Mouse (Mus musculus): ENCODE data around the gene Sypl. TPM values are rescaled to one million over a fixed set of nuclear protein-coding genes. Genes with fewer than 3 reads are reported as not detected.
A peak's percentile ranks its signal among the peaks of the same experiment; 100 is the strongest.

Sypl gene
- polyA plus RNA-seq, 1 experiment = 62.4 TPM

DNA sequence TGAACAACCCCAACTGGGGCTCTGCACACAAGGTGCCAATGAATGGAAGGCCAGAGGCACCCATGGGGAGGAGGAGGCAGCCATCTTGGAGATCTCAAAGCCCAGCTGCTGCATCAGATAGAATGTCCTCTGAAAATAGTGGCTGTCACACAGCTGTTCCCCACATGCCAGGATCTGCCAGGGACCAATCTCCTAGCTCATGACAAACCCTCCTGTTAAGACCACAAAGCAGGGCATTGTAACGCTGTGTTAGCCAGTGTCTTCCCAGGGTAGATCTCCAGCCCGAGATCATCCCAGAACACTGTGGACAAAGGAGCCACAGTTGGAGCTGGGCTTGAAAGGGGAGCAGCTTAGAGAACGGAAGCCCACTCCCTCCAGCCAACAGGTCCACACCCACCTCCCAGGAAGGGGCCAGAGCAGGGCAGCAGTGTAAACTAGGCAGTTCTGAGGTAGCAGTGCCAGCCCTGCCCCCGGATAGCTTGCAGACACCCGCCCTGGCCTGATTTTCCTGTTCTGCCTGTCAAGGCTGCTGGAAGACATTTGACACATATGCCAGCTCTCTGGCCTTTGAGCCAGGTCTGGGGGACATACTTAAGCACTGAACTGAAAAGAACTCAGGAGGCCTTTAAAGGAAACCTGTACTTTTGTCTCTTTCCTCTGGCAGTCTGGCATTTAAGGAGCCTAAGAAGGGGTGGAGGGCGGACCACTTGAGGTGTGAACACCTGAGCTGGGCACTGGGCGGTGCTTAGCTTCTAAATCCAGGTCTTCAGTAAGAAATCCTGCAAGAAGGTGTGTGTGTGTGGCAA is 54.8 kb downstream of the Sypl start:
- no peak for DNase-seq
- H3K36me3 ChIP-seq (ENCODE audit: control insufficient read depth, insufficient read depth, low read length) = no peaks in the 10 kb centered on the region
- H3K4me3 ChIP-seq (ENCODE audit: control insufficient read depth, insufficient read depth, low read length) = no peak overlapping the region
- no peaks in the 10 kb centered on the region for H3K27me3 ChIP-seq (ENCODE audit: control insufficient read depth, insufficient read depth, low read length)
- 79% methylated on average over 7 of the region's 7 CpGs for WGBS
- H3K4me1 ChIP-seq (replicated peaks; ENCODE audit: control insufficient read depth, insufficient read depth, low read length) = peaks cover 12% of the 10 kb centered on the region
- H3K27ac ChIP-seq (ENCODE audit: control insufficient read depth, insufficient read depth, low read length) = no peak overlapping the region
- no peak for TF ChIP-seq CTCF (IDR thresholded peaks at IDR 0.05; ENCODE audit: borderline replicate concordance, control insufficient read depth, extremely low read depth, insufficient read depth, low read length, poor library complexity)
- TF ChIP-seq POLR2A (IDR thresholded peaks at IDR 0.05; ENCODE audit: control insufficient read depth, extremely low read depth, insufficient read depth, low read length, poor library complexity) = no peak

DNA sequence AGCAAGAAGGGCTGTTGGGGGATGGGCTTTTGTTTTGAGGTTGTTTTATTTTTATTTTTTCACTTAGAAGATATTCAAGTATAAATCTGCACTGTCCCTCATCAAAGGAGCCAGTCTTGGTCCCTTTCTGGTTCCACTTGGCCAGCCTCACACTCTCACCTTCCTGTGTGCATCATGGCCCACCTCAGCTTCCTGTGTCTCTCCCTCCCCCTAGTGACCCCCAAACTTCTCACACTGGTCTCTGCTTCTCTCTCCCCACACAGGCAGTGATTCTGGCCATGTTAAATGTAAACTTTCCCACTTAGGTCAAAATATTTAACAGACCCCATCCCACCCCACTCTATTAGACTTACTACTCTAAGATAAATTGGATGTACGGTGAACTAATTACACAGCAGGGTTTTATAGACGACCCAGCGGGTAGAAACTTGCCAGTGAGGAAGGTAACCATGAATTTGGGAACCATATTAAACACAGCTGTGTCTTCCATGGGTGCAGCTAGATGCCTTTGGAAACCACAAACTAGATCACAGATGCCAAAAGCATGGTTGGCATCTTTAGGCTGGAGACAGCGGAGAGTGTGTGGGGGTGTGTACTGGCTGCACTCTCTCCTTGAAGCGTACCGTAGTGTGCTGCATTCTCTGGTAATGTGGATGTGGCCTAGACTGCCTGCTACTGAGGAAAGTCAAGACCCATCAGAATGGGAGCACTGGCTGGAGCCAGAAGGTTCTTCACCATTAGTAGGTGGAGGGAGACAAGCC is 55.7 kb downstream of the Sypl start:
- H3K36me3 ChIP-seq (ENCODE audit: control insufficient read depth, insufficient read depth, low read length) = no peaks in the 10 kb centered on the region
- H3K27ac ChIP-seq (ENCODE audit: control insufficient read depth, insufficient read depth, low read length) = no peak overlapping the region
- TF ChIP-seq POLR2A (IDR thresholded peaks at IDR 0.05; ENCODE audit: control insufficient read depth, extremely low read depth, insufficient read depth, low read length, poor library complexity) (no peak), CTCF (IDR thresholded peaks at IDR 0.05; ENCODE audit: borderline replicate concordance, control insufficient read depth, extremely low read depth, insufficient read depth, low read length, poor library complexity) (no peak)
- no peak for DNase-seq
- WGBS = 86% methylated on average over 6 of the region's 6 CpGs
- no peaks in the 10 kb centered on the region for H3K27me3 ChIP-seq (ENCODE audit: control insufficient read depth, insufficient read depth, low read length)
- peaks cover 12% of the 10 kb centered on the region for H3K4me1 ChIP-seq (replicated peaks; ENCODE audit: control insufficient read depth, insufficient read depth, low read length)
- H3K4me3 ChIP-seq (ENCODE audit: control insufficient read depth, insufficient read depth, low read length) = no peak overlapping the region

DNA sequence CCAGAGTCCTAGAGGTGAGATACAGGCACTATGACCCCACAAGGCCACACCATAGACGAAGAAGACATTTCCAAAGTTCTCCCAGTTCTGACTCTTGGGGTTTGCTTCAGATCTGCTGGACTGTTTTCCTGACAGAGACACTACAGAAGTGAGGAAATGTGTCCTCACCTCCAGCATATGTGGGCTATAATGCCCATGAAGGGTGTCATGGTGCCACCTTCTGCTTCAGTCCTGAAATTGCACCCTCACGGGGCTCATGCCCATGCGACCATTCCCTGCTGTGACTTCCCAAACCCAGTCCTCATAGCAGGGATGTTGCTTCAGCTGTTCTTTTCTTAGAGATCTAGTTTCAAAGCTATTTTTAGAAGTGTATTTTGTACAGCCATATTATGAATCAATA is 56.3 kb downstream of the Sypl start:
- DNase-seq = peak; percentile 71

DNA sequence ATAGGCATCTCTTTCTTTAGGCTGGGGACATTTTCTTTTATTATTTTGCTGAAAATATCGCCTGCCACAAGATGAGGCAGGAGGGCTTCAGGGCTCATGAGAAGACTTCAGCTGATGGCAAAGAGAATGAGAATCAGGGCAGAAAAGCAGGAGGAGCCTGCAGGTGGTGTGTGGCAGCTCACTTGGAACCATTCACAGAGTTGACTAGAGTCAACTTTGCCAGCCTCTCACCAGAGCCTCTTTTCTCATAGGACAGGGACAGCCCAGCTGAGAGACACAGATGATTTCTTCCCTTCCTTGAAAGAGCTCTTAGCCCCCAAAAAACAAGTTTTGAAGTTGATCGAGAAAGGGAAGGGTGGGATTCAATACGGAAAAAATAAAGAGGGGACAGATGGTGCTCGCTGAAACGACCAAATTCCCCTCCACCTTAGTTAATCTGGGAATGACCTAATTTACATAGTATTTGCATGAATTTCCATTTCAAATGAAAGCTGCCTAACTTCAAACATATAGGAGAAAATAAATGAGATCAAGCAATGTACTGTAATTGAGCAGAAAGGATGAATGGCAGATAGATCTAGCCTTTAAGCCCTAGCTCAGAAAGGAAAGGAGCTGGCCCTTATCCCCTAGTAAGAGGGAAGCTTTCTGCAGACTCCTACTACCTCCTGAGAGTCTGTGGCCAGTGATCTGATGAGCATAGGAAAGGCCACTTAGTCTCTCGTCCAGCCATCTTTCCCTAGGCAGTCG is 60.5 kb downstream of the Sypl start:
- no peak overlapping the region for H3K4me3 ChIP-seq (ENCODE audit: control insufficient read depth, insufficient read depth, low read length)
- no peaks in the 10 kb centered on the region for H3K27me3 ChIP-seq (ENCODE audit: control insufficient read depth, insufficient read depth, low read length)
- no peak for DNase-seq
- H3K27ac ChIP-seq (ENCODE audit: control insufficient read depth, insufficient read depth, low read length) = no peak overlapping the region
- 79% methylated on average over 7 of the region's 7 CpGs for WGBS
- H3K4me1 ChIP-seq (replicated peaks; ENCODE audit: control insufficient read depth, insufficient read depth, low read length) = peaks cover 3% of the 10 kb centered on the region
- no peaks in the 10 kb centered on the region for H3K36me3 ChIP-seq (ENCODE audit: control insufficient read depth, insufficient read depth, low read length)
- TF ChIP-seq POLR2A (IDR thresholded peaks at IDR 0.05; ENCODE audit: control insufficient read depth, extremely low read depth, insufficient read depth, low read length, poor library complexity) (no peak), CTCF (IDR thresholded peaks at IDR 0.05; ENCODE audit: borderline replicate concordance, control insufficient read depth, extremely low read depth, insufficient read depth, low read length, poor library complexity) (no peak)

More for the DNA sequence above, 56.3 kb downstream of the Sypl start:
- TF ChIP-seq CTCF (IDR thresholded peaks at IDR 0.05; ENCODE audit: borderline replicate concordance, control insufficient read depth, extremely low read depth, insufficient read depth, low read length, poor library complexity) (peak; percentile 72; the same call in 1 of the 2 replicates), POLR2A (IDR thresholded peaks at IDR 0.05; ENCODE audit: control insufficient read depth, extremely low read depth, insufficient read depth, low read length, poor library complexity) (no peak)
- H3K36me3 ChIP-seq (ENCODE audit: control insufficient read depth, insufficient read depth, low read length) = no peaks in the 10 kb centered on the region
- H3K4me1 ChIP-seq (replicated peaks; ENCODE audit: control insufficient read depth, insufficient read depth, low read length) = peaks cover 12% of the 10 kb centered on the region
- H3K27me3 ChIP-seq (ENCODE audit: control insufficient read depth, insufficient read depth, low read length) = no peaks in the 10 kb centered on the region
- H3K27ac ChIP-seq (ENCODE audit: control insufficient read depth, insufficient read depth, low read length) = no peak overlapping the region
- no peak overlapping the region for H3K4me3 ChIP-seq (ENCODE audit: control insufficient read depth, insufficient read depth, low read length)
- 26% methylated on average over 3 of the region's 3 CpGs for WGBS

DNA sequence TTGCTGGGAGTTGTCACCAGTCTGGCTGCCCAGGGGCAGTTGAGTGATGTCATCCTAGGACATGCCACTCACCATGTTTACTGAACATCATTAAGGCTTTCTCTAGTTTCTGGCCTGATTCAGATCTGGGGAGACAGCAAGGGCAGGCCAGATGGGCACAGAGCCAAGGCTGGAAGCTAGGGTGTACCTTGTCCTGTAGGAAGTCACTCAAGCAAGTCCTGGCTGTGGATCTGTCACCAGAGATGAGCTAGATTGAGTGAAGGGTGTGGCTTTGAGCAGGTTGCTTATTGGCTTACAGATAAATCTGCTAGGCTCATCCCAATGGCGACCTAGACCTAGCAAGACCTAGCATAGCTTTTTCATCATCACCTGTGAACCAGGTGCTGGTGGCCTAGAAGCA is 61.4 kb downstream of the Sypl start:
- Histone ChIP-seq H3K4me3 (ENCODE audit: control insufficient read depth, insufficient read depth, low read length) (no peak overlapping the region), H3K36me3 (ENCODE audit: control insufficient read depth, insufficient read depth, low read length) (no peaks in the 10 kb centered on the region), H3K27me3 (ENCODE audit: control insufficient read depth, insufficient read depth, low read length) (no peaks in the 10 kb centered on the region), H3K27ac (ENCODE audit: control insufficient read depth, insufficient read depth, low read length) (no peak overlapping the region), H3K4me1 (replicated peaks; ENCODE audit: control insufficient read depth, insufficient read depth, low read length) (no peaks in the 10 kb centered on the region)
- no peak for DNase-seq
- TF ChIP-seq CTCF (IDR thresholded peaks at IDR 0.05; ENCODE audit: borderline replicate concordance, control insufficient read depth, extremely low read depth, insufficient read depth, low read length, poor library complexity) = no peak
- 74% methylated on average over 1 of the region's 1 CpGs for WGBS
